Mouse (Mus musculus) spleen, postnatal 4 days (tissue): ENCODE data around the gene Lgr4.

Source experiments
- DNase-seq, 2 experiments: peaks; one replicate each; pipeline ENCODE4 v3.0.0; 2022; ENCODE audit warnings: low spot score in 2 of 2

Gene Lgr4

DNA sequence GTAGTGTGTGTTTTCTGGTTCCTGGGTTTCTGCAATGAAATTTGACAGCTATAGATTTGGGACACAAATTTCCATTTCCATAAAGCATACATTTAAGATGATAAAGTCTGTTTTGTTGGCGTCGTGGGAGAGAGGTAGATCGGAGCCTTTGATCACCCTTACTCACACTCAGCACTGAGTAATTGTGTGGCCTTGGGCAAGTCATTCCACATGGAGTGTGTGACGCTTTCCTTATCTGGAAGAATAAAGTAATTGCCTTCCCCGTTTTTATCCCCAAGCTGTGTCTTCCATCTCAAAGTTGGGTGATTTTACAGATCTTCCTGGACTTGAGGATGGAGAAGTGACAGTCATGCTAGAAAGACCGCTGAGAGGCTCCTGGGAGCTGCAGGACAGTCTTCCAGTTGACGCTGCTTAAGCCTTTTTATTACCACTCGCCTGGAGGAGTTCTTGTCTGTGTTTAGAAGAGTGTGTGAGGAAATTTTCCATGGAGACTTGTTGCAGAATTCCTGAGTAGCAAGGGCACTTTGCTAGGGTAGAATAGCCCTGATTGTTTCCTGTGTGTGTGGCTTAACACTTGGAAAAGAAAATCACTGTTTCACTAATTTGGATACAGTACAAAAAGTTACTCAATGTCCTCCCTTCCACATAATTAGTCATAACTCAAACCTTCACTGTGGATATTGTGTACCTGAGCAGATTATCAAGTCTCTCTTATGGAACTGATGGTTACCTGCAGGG is 4.0 kb downstream of the Lgr4 start:
- no peak for DNase-seq

DNA sequence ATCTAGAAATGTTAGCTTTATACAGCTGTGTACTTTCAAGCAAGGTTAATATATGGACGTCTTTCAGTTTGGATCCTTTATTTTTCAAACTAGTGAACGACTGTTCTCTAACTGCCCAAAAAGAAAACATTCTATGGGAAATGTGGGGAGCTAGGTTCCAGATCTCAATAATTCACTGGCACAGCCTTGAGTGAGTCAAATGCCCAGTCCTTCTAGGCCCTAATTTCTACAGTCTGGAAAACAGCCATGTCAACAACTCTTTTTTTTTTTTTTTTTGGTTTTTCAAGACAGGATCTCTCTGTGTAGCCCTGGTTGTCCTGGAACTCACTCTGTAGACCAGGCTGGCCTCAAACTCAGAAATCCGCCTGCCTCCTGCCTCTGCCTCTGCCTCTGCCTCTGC is 4.9 kb downstream of the Lgr4 start:
- no peak for DNase-seq

DNA sequence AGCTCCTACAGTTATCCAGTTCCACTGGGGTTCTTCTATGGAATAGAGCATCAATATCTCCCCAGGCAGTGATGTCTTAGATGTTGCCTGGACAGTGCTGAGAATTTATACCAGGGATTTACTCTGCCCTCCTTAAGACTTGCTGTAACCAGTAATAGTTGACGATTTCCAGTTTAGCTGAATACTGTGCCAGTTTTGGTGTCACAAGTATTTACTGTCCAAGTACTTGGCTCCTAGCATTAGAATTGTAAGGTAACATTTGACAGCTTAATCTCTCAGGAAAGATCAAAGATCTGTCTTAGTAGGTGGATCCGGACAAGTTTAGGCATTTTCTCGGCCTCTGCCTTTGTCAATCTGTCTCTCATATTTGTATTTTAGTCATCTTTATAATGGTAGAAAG is 5.6 kb downstream of the Lgr4 start:
- DNase-seq, result no peak

DNA sequence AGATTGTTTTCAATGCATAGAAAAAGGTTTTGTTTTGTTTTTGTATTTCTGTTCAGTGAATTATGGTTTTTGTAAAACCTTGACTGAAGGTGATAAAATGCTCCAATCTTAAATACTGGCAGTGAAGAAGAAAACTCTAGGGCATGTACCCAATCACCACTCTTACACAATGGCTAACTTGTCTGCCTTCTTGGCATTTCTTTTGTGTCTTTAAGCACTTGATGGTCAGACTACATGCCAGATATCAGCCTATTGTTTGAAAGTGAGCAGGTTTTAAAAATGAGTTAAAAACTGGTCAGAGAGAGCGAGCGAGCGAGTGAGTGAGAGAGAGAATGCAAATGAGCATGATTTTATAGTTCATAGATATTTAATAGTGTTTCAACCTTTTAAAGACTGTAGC is 6.5 kb downstream of the Lgr4 start:
- no peak for DNase-seq

DNA sequence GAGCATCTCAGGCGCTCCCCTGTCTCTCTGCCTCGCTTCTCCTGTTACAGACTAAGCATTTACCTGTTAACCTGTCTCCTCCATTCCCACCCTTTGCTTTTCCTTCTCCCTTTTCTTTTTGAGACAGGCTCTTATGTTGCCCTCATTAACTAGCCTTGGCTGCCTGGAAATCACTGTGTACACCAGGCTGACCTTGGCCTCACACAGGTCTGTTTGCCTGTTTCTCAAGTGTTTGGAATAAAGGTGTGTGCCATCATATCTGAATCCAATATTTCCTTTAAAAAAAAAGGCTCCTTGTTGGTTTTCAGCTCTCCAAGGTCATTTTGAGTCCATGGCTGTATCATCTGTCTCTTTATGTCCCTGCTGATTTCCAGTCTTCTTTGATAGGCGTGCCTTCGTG is 9.5 kb downstream of the Lgr4 start:
- no peak for DNase-seq

DNA sequence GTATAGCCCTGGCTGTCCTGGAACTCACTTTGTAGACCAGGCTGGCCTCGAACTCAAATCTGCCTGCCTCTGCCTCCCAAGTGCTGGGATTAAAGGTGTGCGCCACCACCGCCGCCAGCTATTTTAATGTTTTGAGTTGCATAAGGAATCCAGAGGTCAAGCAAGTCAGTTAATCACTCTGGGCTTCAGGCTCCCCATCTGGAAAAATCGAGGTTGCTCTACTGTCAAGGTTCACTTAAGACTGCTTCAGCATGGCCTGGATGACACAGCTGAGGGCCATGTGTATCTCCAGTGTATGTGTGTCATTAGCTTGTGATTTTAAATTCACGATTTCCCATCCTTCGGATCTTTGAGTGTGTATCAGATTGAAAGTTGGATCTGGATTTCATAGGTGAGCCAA is 10.0 kb downstream of the Lgr4 start:
- no peak for DNase-seq

DNA sequence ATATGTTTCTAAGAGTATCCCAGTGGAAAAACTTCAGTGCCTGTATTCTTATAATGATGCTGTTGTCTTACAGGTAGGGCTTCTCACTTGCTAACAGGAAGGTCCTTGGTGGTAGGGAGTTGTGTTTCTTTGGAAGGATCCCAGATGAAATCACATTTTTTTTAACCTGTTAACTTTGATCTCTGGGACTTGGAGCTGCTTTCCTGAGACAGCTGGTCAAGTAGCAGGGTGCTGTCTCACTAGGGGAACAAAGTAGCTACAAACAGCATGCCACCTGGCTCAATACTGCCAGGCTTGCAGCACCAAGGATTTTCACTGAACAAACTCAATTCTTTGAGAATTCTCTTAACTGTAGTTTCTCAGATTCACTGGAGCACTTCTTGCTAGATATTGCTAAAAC is 10.4 kb downstream of the Lgr4 start:
- no peak for DNase-seq

DNA sequence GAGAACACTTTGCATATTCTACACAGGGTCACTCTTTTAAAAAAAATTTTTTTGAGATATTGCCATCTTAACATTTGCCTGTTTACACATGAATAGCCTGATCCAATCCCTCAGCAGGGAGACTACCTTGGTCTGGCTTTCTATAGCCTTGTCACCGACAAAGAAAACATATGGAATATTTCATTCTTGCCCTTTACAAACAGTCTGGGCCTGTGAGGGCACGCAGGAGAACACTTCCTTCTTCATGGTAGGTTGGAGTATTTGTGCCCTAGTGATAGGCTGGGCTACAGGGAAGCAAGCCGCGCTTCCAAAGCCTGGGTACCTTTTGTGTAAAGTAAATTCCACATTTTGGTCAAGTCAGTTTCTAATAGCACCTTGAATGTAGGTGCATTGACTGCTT is 11.3 kb downstream of the Lgr4 start:
- DNase-seq, result no peak

DNA sequence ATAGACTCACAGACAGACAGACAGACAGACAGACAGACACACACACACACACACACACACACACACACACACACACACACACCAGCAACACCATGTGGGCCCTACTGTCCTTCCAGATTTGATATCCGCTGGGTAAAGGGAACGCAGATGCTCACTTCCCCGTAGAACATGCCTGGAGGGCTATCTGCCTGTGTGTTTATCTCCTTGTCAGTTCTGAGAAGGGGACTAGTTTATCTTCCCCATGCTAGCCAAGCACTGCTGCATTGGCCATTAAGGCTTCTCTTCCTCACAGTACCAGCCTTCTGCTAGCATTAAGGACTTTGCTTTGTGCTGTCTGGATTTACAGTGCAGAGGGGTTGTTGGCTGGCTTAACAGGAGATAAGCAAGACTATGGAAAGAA is 11.8 kb downstream of the Lgr4 start:
- DNase-seq, result no peak

DNA sequence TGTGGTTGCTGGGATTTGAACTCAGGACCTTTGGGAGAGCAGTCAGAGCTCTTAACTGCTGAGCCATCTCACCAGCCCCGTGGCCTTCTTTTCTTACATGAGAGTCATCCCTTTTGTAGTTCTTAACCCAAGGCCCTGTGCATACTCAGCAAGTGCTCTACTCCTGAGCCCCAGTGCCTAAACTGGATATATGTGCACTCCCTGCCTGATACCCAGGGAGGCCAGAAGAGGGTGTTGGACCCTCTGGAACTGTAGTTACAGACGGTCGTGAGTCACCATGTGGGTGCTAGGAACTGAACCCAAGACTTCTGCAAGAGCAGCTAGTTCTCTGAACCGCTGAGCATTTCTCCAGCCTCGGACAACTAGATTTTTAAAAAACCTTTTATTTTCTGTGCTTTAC is 12.9 kb downstream of the Lgr4 start:
- no peak for DNase-seq

DNA sequence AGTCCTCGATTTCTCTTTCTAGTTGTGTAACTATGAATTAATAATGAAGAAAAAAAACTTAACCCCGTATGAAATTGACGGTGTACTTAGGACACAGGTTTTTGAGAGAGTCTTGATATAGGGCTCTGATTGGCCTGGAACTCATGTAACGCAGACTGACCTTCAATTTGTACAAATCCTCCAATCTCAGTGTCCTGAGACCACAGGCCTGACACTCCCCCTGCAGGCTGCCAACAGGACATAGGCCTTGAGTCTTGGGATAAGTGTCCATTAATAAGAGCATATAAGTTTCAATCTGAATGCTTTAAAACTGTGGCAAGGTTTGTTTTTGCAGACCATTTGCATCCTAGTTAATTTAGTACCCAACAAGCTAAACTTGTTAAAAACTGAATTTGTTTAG is 13.3 kb downstream of the Lgr4 start:
- DNase-seq, result no peak

DNA sequence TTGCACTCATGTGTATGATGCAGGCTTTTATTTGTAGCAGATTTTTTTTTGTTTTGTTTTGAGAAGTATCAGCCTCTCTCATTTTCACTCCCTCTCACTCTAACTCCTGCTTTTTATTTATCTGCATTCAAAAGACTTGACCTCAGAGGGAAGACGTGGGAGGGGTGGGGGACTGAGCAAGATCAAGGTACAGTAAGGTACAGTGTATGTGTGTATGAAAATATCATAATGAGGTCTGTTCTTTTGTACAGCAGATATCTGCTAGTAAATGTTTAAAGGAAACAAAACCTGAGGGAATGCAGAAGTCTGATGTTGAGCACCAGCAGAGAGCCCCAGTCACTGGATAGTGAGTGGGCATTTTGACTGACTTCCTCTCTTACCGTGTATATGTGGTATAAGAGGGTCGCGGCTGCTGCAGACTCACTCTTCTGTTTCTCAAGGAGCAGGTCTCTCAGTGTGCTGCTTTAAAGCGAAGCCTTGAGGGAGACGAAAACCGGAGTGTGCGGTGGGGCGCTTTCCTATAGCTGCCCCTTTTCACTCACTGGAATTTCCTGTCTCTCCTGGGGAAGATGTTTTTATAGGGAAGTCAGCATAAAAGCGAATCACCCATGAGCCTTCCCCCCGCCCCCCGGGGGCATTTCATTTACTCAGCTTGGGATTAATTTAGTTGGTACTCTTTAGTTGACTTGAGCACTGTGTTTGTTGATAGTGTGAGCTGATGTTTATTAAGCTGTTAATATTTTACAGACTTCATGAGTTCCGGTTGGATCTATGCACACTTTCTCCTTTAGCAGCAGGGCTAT is 14.7 kb downstream of the Lgr4 start:
- DNase-seq, result no peak

DNA sequence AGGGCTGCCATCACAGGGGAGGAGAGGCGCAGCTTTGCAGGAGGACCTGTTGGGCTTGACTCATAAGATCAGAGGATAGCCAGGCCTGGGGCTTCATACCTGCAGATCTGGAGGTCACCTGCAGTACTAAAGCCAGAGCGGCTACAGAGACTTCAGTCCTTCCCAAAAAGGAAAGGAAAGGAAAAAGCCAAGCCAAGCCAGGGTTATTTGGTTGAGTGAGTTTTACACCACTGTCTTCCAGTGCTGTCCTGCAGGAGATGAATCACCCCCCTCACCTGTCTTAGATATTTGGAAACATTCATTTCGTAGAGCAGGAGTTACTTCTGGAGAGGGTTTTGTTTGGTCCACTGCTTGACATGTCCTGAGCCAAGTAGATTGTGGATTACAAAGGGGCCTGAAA is 15.7 kb downstream of the Lgr4 start:
- DNase-seq, result no peak

DNA sequence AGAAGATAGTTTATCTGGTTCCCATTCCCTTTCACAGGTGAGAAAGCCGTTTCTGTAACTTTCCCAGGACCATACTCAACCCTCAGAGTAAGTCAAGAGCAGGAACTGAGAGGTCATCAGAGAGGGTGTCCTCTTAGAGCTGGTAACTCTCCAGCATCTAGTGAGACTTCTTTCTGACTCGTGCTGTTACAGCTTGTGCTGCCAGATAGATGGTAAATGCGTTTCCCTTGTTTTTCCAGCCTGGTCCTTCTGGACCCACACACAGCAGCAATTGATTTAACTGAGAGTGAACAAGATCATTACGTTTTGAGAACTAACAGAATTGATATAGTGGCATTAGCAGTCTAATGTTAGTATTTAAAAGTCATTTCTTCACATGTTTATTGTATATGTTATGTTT is 16.6 kb downstream of the Lgr4 start:
- DNase-seq, result no peak

DNA sequence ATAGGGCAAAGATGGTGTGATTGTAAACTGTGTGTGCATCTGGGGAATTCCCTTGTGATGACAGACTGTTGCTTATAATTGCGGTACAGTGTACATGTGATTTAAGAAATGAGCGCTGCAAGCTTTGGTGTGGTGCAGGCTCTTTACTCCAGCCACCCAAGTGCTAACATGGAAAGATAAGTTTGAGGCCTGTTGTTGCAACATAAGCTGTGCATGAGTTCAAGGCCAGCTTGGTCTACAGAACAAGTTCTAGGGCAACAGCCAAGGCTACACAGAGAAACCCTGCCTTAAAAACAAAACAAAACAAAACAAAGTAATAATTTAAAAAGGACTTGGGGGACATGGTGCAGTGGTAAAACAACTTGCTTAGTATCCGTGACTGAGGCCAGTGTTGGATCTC is 17.7 kb downstream of the Lgr4 start:
- no peak for DNase-seq

DNA sequence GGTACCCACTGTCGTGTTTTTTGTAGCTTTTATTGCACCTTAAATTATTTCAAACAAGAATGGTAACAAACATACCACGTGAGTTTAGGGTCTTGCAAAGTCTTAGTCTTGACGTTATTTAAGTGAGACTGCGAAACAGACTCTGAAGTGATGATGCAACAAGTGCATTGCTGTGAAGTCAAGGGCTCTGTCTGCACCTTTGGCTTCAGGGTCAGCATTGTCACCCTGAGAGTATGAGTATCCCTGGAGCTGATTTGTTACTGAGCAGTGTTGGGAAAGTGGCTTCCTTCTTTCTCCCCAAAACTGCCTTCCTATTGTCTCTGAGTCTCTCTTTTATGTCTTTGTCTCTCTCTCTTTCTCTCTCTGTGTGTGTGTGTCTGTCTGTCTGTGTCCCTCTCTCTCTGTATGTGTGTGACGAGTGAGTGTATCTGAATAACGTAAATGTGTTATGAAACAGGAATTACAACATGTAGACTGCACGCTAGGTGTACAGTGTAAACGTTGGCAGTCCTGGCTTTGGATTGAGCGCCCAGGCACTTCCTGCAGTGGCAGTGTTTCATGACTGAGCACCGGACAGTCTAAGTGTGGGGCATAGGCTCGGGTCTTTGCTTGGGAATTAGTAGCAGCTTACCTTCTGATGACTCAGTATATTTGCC is 18.4 kb downstream of the Lgr4 start:
- DNase-seq, result no peak

DNA sequence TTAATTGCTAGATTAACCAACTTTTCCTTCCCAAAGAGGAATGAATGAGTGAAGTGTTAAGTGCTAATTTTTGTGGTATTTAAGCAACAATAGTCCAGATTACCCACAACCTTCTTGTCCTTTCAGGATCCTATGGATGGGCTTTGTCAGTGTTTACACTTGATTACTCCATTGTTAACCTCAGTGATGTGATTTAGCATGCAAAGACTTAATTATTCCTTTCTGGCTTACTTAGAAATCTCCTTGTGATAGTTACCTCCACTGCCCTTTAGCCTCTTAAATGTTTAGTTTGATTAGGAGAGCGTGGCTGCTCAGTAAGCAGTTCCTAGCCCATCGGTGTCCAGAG is 18.9 kb downstream of the Lgr4 start:
- DNase-seq, result no peak

DNA sequence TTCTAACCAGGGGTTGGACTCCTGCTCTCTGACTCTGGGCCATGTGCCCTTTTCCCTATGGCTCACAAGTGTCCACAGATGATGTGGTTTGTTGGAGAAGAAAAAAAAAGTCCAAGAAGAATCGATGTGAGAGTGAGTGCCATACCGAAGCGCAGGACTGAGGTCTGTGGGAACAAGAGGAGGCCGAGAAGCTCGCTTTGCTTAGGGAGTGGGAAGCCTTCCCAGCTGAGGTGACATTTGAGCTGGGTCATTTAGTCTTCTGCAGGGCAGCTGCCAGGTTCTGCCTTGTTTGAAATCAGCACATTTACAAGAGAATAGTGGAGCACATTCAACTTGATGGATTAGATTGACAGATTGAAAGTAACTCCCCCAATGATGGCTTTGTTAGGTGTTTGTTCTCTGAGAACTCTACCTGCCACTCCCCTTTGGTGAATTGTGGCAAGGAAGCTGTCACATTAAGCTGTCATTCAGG is 24.6 kb downstream of the Lgr4 start:
- DNase-seq, result no peak

DNA sequence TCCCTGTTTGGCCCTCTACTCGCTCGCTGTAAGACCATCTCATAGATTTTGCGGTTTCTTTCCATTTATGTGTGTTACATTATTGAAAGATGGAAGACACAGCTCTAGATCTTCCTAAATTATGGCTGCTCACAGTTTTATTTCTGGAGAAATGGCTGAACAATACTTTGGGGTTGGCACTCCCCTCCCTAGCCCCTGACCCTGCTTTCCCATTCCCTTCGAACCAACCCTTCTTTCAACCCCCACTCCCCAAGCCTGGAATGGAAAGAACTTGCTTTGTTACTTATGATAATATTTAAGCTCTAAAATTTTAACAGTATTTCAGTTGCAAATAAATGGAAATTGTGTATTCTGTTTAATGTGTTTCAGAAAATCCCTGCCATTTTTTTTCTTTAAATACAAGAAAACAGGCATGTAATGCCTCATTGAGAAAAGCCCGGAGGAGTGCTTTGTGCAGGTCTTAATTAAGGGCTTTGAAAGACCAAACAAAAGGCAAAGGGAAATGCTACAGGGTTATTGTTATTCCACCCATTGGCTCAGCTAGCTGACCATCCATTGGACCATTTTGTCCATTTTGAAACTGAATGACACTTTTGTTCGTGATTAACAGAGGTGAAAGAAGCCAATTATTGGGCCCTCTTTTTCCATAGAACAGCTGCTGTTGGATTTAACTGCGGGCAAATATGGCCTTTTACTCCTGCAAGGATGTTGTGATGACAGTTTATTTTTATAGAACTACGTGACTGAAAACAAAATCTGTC is 25.5 kb downstream of the Lgr4 start:
- no peak for DNase-seq

DNA sequence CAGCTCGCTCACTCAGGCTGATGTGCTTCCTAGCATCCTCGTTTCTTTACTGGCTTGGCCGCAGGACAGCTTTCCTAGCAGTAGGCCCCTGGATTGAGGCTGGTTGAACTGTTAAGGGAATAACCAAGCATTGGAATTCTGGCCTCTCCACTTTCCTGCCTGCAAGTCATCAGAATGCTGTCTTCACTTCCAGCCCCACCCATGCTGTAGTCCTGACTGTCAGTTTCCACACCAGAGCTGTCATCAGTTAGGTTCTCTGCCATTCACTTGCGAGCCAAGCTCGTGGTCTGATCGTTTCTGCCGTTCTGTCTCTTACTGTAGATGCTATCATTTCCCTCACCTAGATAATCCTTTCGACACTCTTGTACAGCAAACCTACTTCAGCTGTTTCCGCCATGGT is 27.5 kb downstream of the Lgr4 start:
- DNase-seq, result no peak

DNA sequence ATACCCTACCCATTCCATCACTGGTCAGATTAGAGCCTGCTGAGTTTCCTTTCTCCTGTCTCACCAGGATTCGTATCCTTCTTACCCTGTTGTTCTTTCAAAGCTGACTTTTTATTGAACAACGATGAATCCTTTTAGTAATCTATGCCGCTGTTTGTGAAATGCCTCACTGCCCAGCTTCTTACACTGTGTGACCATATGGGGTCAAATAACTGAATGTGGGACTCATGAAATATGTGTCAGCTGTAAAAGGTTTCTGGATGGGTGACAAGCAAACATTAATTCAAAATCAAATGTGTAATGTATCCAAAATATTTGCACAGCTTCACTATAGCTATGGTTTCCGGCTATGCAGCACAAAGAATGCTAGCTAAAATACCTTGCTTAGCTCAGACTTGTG is 28.1 kb downstream of the Lgr4 start:
- DNase-seq, result no peak

DNA sequence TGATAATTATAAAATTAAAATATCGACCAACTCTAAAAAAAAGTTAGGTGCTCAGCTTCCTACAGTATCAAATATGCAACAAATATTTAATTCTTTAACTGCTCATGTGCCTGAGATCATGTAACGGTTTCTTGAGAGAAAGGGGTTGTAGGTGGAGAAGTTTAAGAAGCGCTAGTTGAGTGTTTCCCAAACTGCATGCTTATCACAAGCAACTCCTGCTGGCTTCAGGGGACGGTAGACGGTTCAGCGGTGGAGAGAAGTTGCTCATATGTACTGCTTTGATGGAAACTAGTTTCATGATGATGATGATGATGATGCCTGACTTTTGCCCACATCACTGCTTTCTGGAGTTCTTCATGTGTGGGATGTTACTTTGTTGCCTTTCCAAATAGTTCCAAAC is 29.0 kb downstream of the Lgr4 start:
- no peak for DNase-seq
